Comparison of ENCODE assay signal across 9 mouse cellular contexts in genomic region chr13:38766133-38766532, GRCm38 (mm10).
DNase-seq lines count a peak whose midpoint lies in the region; ATAC-seq lines count a peak whose summit lies in the region.
"Had no signal": no experiment of that assay in that cellular context is flagged by ENCODE, and none has a peak within 500 bp of the region (broad histone marks: within the 10 kb centered on the region; RNA-seq: fewer than 3 reads in every experiment).

No protein-coding gene starts in this region.

- H3K9ac ChIP-seq in limb, embryonic 11.5 days (ENCODE audit: low read length) = no peak overlapping the region
- H3K9ac ChIP-seq: lung, embryonic 15.5 days had no signal

- H3K9me3 ChIP-seq in limb, embryonic 11.5 days (ENCODE audit: control insufficient read depth, low read length) = no peaks in the 10 kb centered on the region
- H3K9me3 ChIP-seq in limb, embryonic 10.5 days (replicated peaks) = no peaks in the 10 kb centered on the region
- H3K9me3 ChIP-seq: lung, embryonic 15.5 days had no signal

- ATAC-seq in limb, embryonic 11.5 days (ENCODE audit: insufficient number of reproducible peaks, low FRiP score, low TSS enrichment, low read depth) = no peak

- 40% methylated on average over 4 of the region's 4 CpGs for WGBS in limb, embryonic 11.5 days
- WGBS in limb, embryonic 10.5 days = 44% methylated on average over 4 of the region's 4 CpGs

- H3K36me3 ChIP-seq in limb, embryonic 11.5 days (ENCODE audit: control insufficient read depth, insufficient read depth, low read length) = no peaks in the 10 kb centered on the region
- H3K36me3 ChIP-seq in limb, embryonic 10.5 days = no peaks in the 10 kb centered on the region
- H3K36me3 ChIP-seq: lung, embryonic 15.5 days had no signal

- peak; percentile 66 to 76 for DNase-seq in cerebellum, postnatal 14 days
- DNase-seq in cerebellum, adult 9-11 months = no peak
- peak; percentile 48 for DNase-seq in limb, embryonic 11.5 days (ENCODE audit: low spot score)
- no peak for DNase-seq in limb, embryonic 10.5 days (ENCODE audit: low spot score)
- peak; percentile 18 for DNase-seq in Muller cell, postnatal 12 days (ENCODE audit: inconsistent ontology term)
- peak; percentile 62 to 67 for DNase-seq in kidney, postnatal 4 days
- no peak for DNase-seq in urinary bladder, postnatal 4 days (ENCODE audit: low spot score in 2 of 2)
- DNase-seq in spleen, adult 12 weeks (ENCODE audit: low spot score) = no peak

- no peaks in the 10 kb centered on the region for H3K4me1 ChIP-seq in limb, embryonic 11.5 days (ENCODE audit: control insufficient read depth, insufficient read depth, low read length)
- H3K4me1 ChIP-seq in limb, embryonic 10.5 days = no peaks in the 10 kb centered on the region
- H3K4me1 ChIP-seq: lung, embryonic 15.5 days had no signal

- H3K27me3 ChIP-seq in limb, embryonic 11.5 days (ENCODE audit: control insufficient read depth, insufficient read depth, low read length) = no peaks in the 10 kb centered on the region
- no peaks in the 10 kb centered on the region for H3K27me3 ChIP-seq in limb, embryonic 10.5 days (ENCODE audit: low read depth, poor library complexity, severe bottlenecking)
- H3K27me3 ChIP-seq: lung, embryonic 15.5 days had no signal

- H3K4me3 ChIP-seq in limb, embryonic 11.5 days (ENCODE audit: low read depth, low read length) = no peak overlapping the region
- no peak overlapping the region for H3K4me3 ChIP-seq in limb, embryonic 10.5 days
- H3K4me3 ChIP-seq: lung, embryonic 15.5 days had no signal

- H3K27ac ChIP-seq in limb, embryonic 11.5 days (replicated peaks; ENCODE audit: low read depth, low read length) = no peak overlapping the region
- no peak overlapping the region for H3K27ac ChIP-seq in limb, embryonic 10.5 days
- H3K27ac ChIP-seq: lung, embryonic 15.5 days had no signal

- H3K4me2 ChIP-seq in limb, embryonic 11.5 days (ENCODE audit: low read depth, severe bottlenecking) = no peak overlapping the region
- H3K4me2 ChIP-seq: lung, embryonic 15.5 days had no signal

Comparison
In these comparisons a context has a peak if more than half of its experiments do, and no peak if none do; other contexts are left out.
1. DNase-seq: peak in cerebellum, postnatal 14 days (2 of 2), limb, embryonic 11.5 days (single experiment), Muller cell, postnatal 12 days (single experiment) and kidney, postnatal 4 days (2 of 2); none in cerebellum, adult 9-11 months (single experiment), limb, embryonic 10.5 days (single experiment), urinary bladder, postnatal 4 days (0 of 2) and spleen, adult 12 weeks (single experiment).